Mouse (Mus musculus) ZHBTc4 (cell line): Measurements from ENCODE around the gene Atg9b.

Source experiments
- DNase-seq: peaks from one replicate; pipeline ENCODE4 v3.0.0-alpha.2; 2011; ENCODE audit warnings: low read depth, low spot score

The Atg9b gene

GRCm38 (mm10) chr5:24381988-24382387 is 10.0 kb downstream of the Atg9b start:
- DNase-seq, result no peak

- no peak for DNase-seq
Observed at GRCm38 (mm10) chr5:24381486-24381885, 10.5 kb downstream of the Atg9b start.

- no peak for DNase-seq
Observed at GRCm38 (mm10) chr5:24380499-24380898, 11.4 kb downstream of the Atg9b start.

GRCm38 (mm10) chr5:24379501-24379900 is 12.4 kb downstream of the Atg9b start:
- no peak for DNase-seq

GRCm38 (mm10) chr5:24378700-24379099 is 13.2 kb downstream of the Atg9b start:
- no peak for DNase-seq

DNA sequence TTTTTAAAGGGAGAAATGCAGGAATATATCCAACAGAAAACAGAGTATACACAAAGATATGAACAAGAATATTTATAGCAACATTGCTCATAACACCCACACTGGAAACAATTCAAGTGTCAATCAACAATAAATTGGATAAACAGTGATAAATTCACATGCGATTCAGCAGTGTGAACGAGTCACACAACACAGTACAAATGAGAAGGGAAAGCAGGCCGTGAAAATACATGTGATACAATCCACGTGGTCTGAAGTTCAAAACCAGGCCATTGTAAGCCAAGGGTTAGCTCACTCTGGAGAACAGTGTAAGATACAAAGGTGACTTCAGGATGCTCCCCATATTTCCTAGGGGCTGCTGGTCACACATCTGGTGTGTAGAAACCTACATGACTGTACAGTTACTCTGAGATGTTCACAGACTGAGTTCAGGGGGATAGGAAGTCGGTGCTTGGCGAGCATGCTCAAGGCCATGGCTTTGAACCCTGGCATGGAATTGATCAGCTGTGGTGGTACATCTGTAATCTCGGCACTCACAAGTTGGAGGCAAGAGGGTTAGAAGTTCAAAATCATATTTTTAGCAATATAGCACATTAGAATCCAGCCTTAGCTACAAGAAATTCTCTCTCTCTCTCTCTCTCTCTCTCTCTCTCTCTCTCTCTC is 17.1 kb downstream of the Atg9b start:
- no peak for DNase-seq

GRCm38 (mm10) chr5:24374216-24374615 is 17.7 kb downstream of the Atg9b start:
- DNase-seq, result no peak

GRCm38 (mm10) chr5:24373807-24374206 is 18.1 kb downstream of the Atg9b start:
- no peak for DNase-seq

DNA sequence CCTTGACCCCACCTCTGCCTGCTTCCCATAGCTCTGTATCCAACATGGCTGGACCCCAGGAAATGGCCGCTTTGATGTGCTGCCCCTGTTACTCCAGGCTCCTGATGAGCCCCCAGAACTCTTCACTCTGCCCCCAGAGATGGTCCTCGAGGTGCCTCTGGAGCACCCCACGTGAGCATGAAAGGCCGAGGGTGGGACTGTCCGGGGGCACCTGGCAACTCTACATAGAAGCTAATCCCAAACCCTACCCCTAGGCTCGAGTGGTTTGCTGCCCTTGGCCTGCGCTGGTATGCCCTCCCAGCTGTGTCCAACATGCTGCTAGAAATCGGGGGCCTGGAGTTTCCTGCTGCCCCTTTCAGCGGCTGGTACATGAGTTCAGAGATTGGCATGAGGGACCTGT is 22.2 kb downstream of the Atg9b start:
- no peak for DNase-seq

GRCm38 (mm10) chr5:24366426-24366825 is 25.5 kb downstream of the Atg9b start:
- no peak for DNase-seq

GRCm38 (mm10) chr5:24365528-24365927 is 26.4 kb downstream of the Atg9b start:
- no peak for DNase-seq

DNA sequence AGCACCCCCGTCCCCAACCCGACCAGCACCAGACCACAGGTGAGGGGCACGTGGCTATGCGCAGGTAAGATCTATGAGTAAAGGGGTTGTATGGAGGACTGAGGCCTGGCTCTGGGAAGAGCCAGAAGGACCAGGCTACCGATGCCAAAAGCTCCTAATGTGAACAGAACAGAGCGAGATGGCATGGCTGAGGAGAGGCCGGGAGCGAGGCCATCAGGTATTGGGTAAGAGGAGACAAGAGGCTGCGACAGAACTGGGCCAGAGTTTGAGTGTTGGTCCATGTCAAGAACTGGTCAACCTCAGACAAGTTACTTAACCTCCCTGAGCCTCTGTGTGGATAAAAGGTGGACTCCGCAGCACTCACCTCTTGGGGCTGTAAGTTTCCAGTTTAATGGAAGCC is 27.0 kb downstream of the Atg9b start:
- no peak for DNase-seq

DNA sequence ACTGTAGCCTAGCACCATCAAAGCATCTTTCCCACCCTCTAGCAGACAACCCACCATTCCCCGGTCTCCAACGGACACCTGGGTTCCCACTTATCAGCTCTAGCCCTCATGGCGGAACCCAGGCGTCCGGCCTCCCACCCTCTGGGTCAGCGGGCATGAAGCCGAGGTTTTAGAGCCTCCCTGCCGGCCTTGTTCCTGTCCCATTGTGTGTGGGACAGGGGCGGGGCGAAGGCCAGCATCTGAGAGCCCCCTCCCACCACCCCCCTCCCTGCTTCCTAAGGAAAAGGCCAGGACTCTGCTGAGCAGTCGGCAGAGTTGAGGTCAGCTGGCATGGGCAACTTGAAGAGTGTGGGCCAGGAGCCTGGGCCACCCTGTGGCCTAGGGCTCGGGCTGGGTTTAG is 27.4 kb downstream of the Atg9b start, which contains the start of gene Nos3:
Gene Nos3, plus strand, starts transcription at position 303 of the 400 bp plus-strand sequence.
- peak; percentile 32 for DNase-seq

- DNase-seq, result no peak
Observed at GRCm38 (mm10) chr5:24364061-24364460, 27.9 kb downstream of the Atg9b start.

DNA sequence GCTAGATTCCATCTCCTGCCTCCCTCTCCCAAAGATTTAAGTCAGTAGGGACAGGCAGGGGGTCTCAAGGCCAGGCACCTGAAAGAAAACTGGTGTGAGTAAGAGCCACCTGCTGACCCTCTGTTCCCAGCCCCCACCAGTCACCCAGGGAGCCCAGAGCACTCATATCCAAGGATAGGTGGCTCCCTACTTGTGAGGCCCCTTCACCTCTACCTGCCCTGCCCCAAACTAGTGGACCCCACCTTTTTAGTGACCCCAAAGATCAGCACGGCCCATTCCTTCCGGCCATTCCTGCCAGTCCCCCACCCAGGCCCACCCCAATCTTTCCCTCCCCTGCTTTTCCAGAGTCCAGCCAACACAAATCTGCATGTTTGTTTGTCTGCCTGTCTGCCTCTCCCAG is 28.5 kb downstream of the Atg9b start:
- no peak for DNase-seq

DNA sequence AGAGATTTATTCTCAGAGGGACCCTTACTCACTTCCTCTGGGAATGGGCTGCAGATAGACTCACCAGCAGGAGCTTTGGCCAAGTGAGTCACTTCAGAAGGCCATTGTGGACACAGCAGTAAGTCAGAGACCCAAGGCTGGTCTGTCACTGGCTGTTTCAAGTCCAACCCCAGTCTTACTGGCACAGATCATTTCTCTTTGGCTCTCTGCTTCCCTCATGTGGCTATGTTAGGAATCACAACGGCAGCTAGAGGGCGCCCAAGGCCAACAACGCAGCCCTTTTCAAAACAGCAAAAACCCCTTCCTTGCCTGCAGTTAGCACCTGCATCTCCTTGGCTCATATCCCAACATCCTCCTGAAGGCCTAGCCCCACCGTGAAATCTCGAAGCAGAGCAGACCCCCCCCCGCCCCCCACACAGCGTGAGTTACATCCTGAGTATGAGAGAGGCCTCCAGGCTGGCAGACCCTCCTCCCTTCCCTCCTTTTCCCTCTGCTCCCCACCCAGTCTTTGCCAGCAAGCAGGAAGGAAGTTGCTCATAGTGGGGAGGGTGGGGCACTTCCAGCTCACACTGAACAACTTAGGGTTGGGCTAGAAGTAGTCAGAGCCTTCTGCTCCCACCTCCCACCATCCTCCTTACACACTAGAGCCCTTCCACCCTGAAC is 31.0 kb downstream of the Atg9b start:
- DNase-seq, result peak; percentile 92

- peak; percentile 91 for DNase-seq
Observed at GRCm38 (mm10) chr5:24357461-24357860, 34.5 kb downstream of the Atg9b start.

GRCm38 (mm10) chr5:24356764-24357163 is 35.2 kb downstream of the Atg9b start:
- DNase-seq, result no peak

- DNase-seq, result no peak
Observed at GRCm38 (mm10) chr5:24353327-24353726, 38.6 kb downstream of the Atg9b start.

GRCm38 (mm10) chr5:24352251-24352859 is 39.6 kb downstream of the Atg9b start:
- DNase-seq, result peak; percentile 52

- peak; percentile 89 for DNase-seq
Observed at GRCm38 (mm10) chr5:24351701-24352171, 40.2 kb downstream of the Atg9b start.

DNA sequence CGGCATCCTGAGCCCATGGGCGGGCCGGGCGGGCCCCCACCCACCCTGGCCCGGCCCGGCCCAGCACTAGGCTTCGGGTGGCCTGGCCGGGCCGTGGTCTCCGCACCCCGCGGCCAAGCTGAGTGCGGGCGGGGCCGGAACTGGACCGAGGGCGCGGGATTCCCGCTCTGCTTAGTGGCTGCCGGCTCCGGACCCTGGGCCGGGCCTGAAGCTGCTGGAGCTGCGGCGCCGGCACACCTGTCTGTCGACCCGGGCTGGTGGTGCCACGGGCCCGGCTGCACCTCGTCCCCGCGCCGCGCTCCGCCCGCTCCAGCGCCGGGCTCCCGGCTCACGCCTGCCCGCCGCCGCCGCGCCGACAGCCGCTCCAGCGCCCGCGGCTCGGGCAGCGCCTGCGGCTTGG is 40.7 kb downstream of the Atg9b start, which contains the start of gene Kcnh2:
Gene Kcnh2, minus strand, starts transcription at position 327 of the 400 bp plus-strand sequence.
- DNase-seq, result no peak
